ENCODE assay signal across 1 mouse cellular context in the genomic region with DNA sequence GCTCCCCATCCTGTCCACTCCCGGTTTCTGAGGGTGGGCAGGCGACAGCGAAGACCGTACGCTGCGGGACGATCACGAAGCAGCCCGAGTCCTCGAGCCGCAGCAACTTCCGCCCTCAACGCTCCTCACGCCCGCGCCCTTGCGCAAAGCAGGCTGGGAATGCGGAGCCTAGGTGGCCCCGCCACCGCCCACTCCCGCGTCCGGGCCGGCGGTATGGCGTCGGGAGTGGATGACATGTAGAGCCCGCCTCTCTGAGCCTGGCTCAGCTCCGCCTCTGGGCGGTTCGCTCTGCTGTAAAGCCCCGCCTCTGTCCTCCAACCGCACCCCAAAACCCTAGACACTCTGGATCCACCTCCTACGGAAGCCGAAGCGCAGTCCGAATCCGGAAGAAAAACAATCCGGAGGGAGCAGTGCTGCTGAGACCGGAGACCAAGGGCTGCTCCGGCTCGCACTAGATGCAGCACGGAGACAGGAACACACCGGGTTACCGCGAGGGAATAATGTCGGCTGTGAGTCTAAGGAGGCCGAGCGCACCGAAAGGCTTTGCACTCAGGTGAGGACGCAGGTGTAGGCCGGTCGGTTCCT.
TF ChIP-seq lines count a peak whose summit lies in the region.

TSS of gene Inpp5k (plus strand) at position 344 of the 585 bp plus-strand sequence.

TF ChIP-seq in myocyte, 11 proteins besides CTCF, POLR2A, EP300 and RAD21 (continued from another document):
- TF ChIP-seq E2F4 (IDR thresholded peaks at IDR 0.05; ENCODE audit: insufficient read depth), result peak; percentile 7
- peak; percentile 31 for TF ChIP-seq SRF (IDR thresholded peaks at IDR 0.05; ENCODE audit: control insufficient read depth, insufficient read length, low read depth)
- no peak for TF ChIP-seq USF1 (IDR thresholded peaks at IDR 0.05; ENCODE audit: low read depth)
- TF ChIP-seq TCF12 (IDR thresholded peaks at IDR 0.05; ENCODE audit: insufficient read depth, poor library complexity, severe bottlenecking), result no peak
- no peak for TF ChIP-seq CEBPB (IDR thresholded peaks at IDR 0.05; ENCODE audit: insufficient read depth, poor library complexity, severe bottlenecking)
